Mouse (Mus musculus) heart, embryonic 13.5 days (tissue): Measurements from ENCODE around the gene Itsn1. TPM values are rescaled to one million over a fixed set of nuclear protein-coding genes. Genes with fewer than 3 reads are reported as not detected.

Source experiments
- ATAC-seq: fragments of 200-750 bp; cut with Nextera tagmentation; 2 replicates; pipeline ENCODE4 v1.8.0; 2017; ENCODE audit warnings: moderate TSS enrichment; ENCODE audit not compliant: insufficient number of reproducible peaks, low FRiP score, low TSS enrichment; ENCODE audit errors: extremely low read depth
- H3K27ac ChIP-seq: fragments of 300-500 bp; sonication (generic); replicated peaks from 2 replicates; pipeline ENCODE4 v1.5.1; 2015; ENCODE audit warnings: moderate library complexity, mild to moderate bottlenecking, inconsistent platforms
- H3K27me3 ChIP-seq: fragments of 300-500 bp; sonication (generic); replicated peaks from 2 replicates; pipeline ENCODE4 v1.6.1; 2015; ENCODE audit warnings: mild to moderate bottlenecking, inconsistent platforms
- H3K36me3 ChIP-seq: fragments of 300-500 bp; sonication (generic); 2 replicates; pipeline ENCODE4 v1.6.1; 2015; ENCODE audit warnings: mild to moderate bottlenecking, inconsistent platforms
- H3K4me1 ChIP-seq: fragments of 300-500 bp; sonication (generic); 2 replicates; pipeline ENCODE4 v1.6.1; 2015; ENCODE audit warnings: inconsistent platforms
- H3K4me2 ChIP-seq: fragments of 300-500 bp; sonication (generic); 2 replicates; pipeline ENCODE4 v1.6.1; 2015; ENCODE audit warnings: inconsistent platforms, mild to moderate bottlenecking, moderate library complexity
- H3K4me3 ChIP-seq: fragments of 300-500 bp; sonication (generic); 2 replicates; pipeline ENCODE4 v1.5.1; 2015; ENCODE audit warnings: moderate library complexity, mild to moderate bottlenecking, inconsistent platforms
- H3K9ac ChIP-seq: fragments of 300-500 bp; sonication (generic); 2 replicates; pipeline ENCODE4 v1.6.1; 2015; ENCODE audit warnings: inconsistent platforms, mild to moderate bottlenecking, moderate library complexity
- H3K9me3 ChIP-seq: fragments of 300-500 bp; sonication (generic); 2 replicates; pipeline ENCODE4 v1.6.1; 2016; ENCODE audit warnings: inconsistent platforms
- WGBS: fragments of 180-500 bp; shearing (Covaris S2); methylation state at CpG from one replicate; pipeline ENCODE4 v1.1.7; 2015; ENCODE audit warnings: mixed read lengths; 5-methylcytosine and 5-hydroxymethylcytosine counted together
- microRNA-seq: library from miRNA; unstranded; fragments of <30 nt; microRNA quantifications from one replicate; pipeline ENCODE4, GENCODE M21; 2016
- polyA plus RNA-seq: library from polyadenylated mRNA; unstranded; fragments of >200 nt; fragmentation: Nextera tagmentation; extraction: Ambion mirVana; gene quantifications from 2 replicates; pipeline ENCODE4 v1.2.1, GENCODE M21; 2015

Gene Itsn1
- polyA plus RNA-seq, 1 experiment from 2014 or later: 19.5 TPM

DNA sequence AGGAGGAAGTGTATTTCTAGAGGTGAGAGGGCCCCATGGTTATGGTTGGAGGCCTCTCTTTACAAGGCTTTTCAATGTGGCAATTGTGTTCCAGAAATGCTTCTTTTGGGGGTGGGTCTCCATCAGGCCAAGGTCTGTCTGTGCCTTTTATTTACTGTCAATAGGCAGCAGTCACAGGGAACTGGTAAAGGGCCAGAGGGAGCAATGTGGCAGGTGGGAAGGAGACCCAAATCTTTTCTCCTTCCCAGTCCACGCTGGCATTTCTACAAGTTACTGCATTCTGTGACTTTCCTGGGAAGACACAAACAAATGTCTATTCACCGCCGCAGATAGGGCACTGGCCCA is 234.4 kb downstream of the Itsn1 start:
- Histone ChIP-seq H3K4me1 (peaks cover 15% of the 10 kb centered on the region), H3K27me3 (no peaks in the 10 kb centered on the region), H3K36me3 (no peaks in the 10 kb centered on the region), H3K4me2 (no peak overlapping the region), H3K4me3 (no peak overlapping the region), H3K27ac (no peak overlapping the region), H3K9me3 (no peaks in the 10 kb centered on the region), H3K9ac (no peak overlapping the region)
- ATAC-seq: no peak
- WGBS: 79% methylated on average over 3 of the region's 3 CpGs

GRCm38 (mm10) chr16:91964308-91965178 is 235.5 kb downstream of the Itsn1 start:
- H3K4me3 ChIP-seq: no peak overlapping the region
- WGBS: 67% methylated on average over 13 of the region's 13 CpGs

DNA sequence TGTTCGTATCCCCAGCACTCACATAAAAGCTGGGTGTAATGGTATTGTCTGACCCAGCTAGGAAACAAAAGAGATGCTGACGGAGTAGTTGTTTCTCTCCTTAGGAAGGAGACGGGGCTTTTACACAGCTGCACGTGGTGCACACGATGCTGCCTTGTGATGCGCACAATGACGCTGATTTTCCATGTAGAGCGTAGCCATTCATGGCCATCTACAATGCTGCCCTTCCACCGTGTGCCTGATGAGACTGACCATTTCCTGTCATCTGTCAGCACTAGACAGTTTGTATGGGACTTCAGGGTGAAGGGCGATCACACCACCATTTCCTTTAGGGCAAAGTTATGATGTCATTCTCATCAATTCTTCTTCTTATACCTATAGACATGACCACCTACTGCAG is 239.6 kb downstream of the Itsn1 start:
- no peak overlapping the region for H3K27ac ChIP-seq
- H3K36me3 ChIP-seq: no peaks in the 10 kb centered on the region
- no peak overlapping the region for H3K9ac ChIP-seq
- ATAC-seq: no peak
- H3K27me3 ChIP-seq: no peaks in the 10 kb centered on the region
- WGBS: 78% methylated on average over 10 of the region's 10 CpGs
- H3K4me1 ChIP-seq: peaks cover 21% of the 10 kb centered on the region
- H3K4me3 ChIP-seq: no peak overlapping the region
- H3K9me3 ChIP-seq: no peaks in the 10 kb centered on the region
- H3K4me2 ChIP-seq: no peak overlapping the region

More at GRCm38 (mm10) chr16:91964308-91965178, 235.5 kb downstream of the Itsn1 start:
- Histone ChIP-seq H3K4me1 (peaks cover 20% of the 10 kb centered on the region), H3K9ac (no peak overlapping the region), H3K27me3 (no peaks in the 10 kb centered on the region), H3K9me3 (no peaks in the 10 kb centered on the region), H3K27ac (no peak overlapping the region), H3K36me3 (no peaks in the 10 kb centered on the region), H3K4me2 (no peak overlapping the region)
- no peak for ATAC-seq

GRCm38 (mm10) chr16:91969516-91970031 is 240.5 kb downstream of the Itsn1 start:
- H3K4me2 ChIP-seq: no peak overlapping the region
- H3K4me1 ChIP-seq: peaks cover 21% of the 10 kb centered on the region
- 0 out of 2 replicates have a peak, but pooled peaks have one; percentile 16 for ATAC-seq
- no peaks in the 10 kb centered on the region for H3K9me3 ChIP-seq
- peak overlapping the region; percentile 81 for H3K27ac ChIP-seq
- H3K9ac ChIP-seq: no peak overlapping the region
- H3K36me3 ChIP-seq: no peaks in the 10 kb centered on the region
- no peak overlapping the region for H3K4me3 ChIP-seq
- H3K27me3 ChIP-seq: no peaks in the 10 kb centered on the region
- 37% methylated on average over 10 of the region's 10 CpGs for WGBS

Small RNA genes lying within 50 kb of the gene (microRNA-seq; reads per million reads assigned to microRNA genes)
- gene Gm27773: not detected

Other genes with a start within 250 kb of the Itsn1 start
- 33.1 and 37.9 TPM in 2 replicates for gene Ifnar1, start 244.0 kb upstream of the Itsn1 start, polyA plus RNA-seq
- gene Ifngr2, start 182.2 kb upstream of the Itsn1 start, polyA plus RNA-seq: 103 and 108 TPM in 2 replicates
- 45.9 and 56.5 TPM in 2 replicates for gene Tmem50b, start 131.5 kb upstream of the Itsn1 start, polyA plus RNA-seq
- 3.5 and 4.7 TPM in 2 replicates for gene Dnajc28, start 110.3 kb upstream of the Itsn1 start, polyA plus RNA-seq
- 72.6 and 77.2 TPM in 2 replicates for gene Gart, start 82.3 kb upstream of the Itsn1 start, polyA plus RNA-seq
- gene Son, start 81.8 kb upstream of the Itsn1 start, polyA plus RNA-seq: 76.4 and 78.3 TPM in 2 replicates
- gene Donson, start 40.5 kb upstream of the Itsn1 start, polyA plus RNA-seq: 13.9 and 15.0 TPM in 2 replicates
- 51.4 and 58.5 TPM in 2 replicates for gene Cryzl1, start 306 bp upstream of the Itsn1 start, polyA plus RNA-seq